Mouse (Mus musculus) megakaryocyte, embryonic 14.5 days (primary cell): ENCODE measurements around the gene Vapb.

Source experiments
- FLI1 ChIP-seq: IDR thresholded peaks from 2 replicates; pipeline ENCODE4 v1.6.1; 2012; ENCODE audit warnings: low read length, inconsistent platforms, mixed read lengths
- GATA1 ChIP-seq: IDR thresholded peaks from 3 replicates; pipeline ENCODE4 v1.6.1; 2012; ENCODE audit warnings: mixed read lengths, low read length, inconsistent platforms, borderline replicate concordance

- TF ChIP-seq GATA1 (no peak), FLI1 (no peak)
Measured at GRCm38 (mm10) chr2:173769183-173769582, 31.9 kb downstream of the Vapb start.
